Mouse (Mus musculus) ES-E14 (cell line): ENCODE data around the gene Wdhd1.

Experiments used
- CHD2 ChIP-seq: IDR thresholded peaks from 2 replicates; pipeline ENCODE4 v1.6.1; 2014; ENCODE audit warnings: mild to moderate bottlenecking, low read depth, low read length, inconsistent platforms
- MAFK ChIP-seq: IDR thresholded peaks from 2 replicates; pipeline ENCODE4 v1.6.1; 2014; ENCODE audit warnings: mild to moderate bottlenecking, low read depth, low read length, inconsistent platforms; ENCODE audit not compliant: insufficient read depth
- ZC3H11A ChIP-seq: IDR thresholded peaks from 2 replicates; pipeline ENCODE4 v1.6.1; 2012; ENCODE audit warnings: low read depth, mild to moderate bottlenecking, inconsistent platforms, low read length, borderline replicate concordance
- ZNF384 ChIP-seq: IDR thresholded peaks from 2 replicates; pipeline ENCODE4 v1.6.1; 2012; ENCODE audit warnings: low read depth, low read length, inconsistent platforms

- TF ChIP-seq CHD2, result no peak
- TF ChIP-seq ZC3H11A, result no peak
- no peak for TF ChIP-seq ZNF384
- TF ChIP-seq MAFK, result peak; percentile 62; the same call in 1 of the 2 replicates
Observed at GRCm38 (mm10) chr14:47218766-47219606, 57.7 kb downstream of the Wdhd1 start.
